Mouse (Mus musculus): ENCODE results near the gene Heatr6.

DNA sequence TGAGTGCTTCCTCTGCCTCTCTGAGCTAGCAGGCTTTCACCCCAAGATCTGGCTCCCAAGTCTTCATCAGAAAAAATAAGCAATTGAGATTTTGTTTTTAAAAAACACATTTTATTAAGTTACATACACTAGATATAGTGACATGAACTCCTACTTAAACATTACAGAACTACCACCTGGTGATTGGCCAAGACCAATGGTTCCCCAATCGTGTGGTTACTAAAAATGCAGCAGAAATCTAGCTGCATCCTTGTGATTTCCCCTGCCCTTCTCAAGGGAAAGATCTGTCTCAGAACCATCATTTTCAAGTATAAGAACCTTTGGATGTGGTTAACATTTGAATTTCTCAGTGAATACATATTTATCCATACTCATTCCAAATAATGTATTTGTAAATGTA is 19.3 kb upstream of the Heatr6 start:
- TF ChIP-seq CTCF (IDR thresholded peaks at IDR 0.05; ENCODE audit: borderline replicate concordance, insufficient read depth, low read depth, low read length), result no peak
- no peak for TF ChIP-seq POLR2A (IDR thresholded peaks at IDR 0.05; ENCODE audit: borderline replicate concordance, insufficient read depth, low read length)
